In the genomic region with DNA sequence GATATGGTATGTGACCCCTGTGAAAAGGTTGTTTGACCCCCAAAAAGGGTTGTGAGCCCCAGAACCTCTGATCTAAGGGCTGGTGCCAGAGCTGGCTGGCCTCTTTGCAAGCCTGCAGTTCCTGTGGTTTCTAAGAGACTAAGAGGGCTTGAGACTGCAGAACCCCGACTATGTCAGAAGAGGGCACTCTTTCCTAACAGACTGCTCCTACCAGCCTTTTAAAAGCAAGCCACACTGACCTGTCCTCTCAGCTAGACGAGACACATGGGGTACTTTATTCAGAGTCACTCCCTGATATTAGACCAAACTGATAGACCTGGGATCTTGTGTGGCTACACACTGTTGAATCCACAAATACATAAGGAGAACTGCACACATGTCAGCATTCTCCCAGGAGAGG, we compare ENCODE assay signal across 8 mouse cellular contexts. TPM values are rescaled to one million over a fixed set of nuclear protein-coding genes. Genes with fewer than 3 reads are reported as not detected.
DNase-seq lines count a peak whose midpoint lies in the region; ATAC-seq and TF ChIP-seq lines count a peak whose summit lies in the region.
"Had no signal": no experiment of that assay in that cellular context is flagged by ENCODE, and none has a peak within 500 bp of the region (broad histone marks: within the 10 kb centered on the region; RNA-seq: fewer than 3 reads in every experiment).

No protein-coding gene starts in this region.

- no peak overlapping the region for H3K9ac ChIP-seq in neural tube, embryonic 15.5 days (replicated peaks)
- H3K9ac ChIP-seq: stomach, embryonic 15.5 days had no signal

- WGBS in neural tube, embryonic 15.5 days, result 5% methylated on average over 2 of the region's 2 CpGs
- WGBS in kidney, adult 2 months, result 0% methylated on average over 2 of the region's 2 CpGs
- WGBS in lung, adult 2 months, result 3% methylated on average over 2 of the region's 2 CpGs

- TF ChIP-seq POLR2A in kidney, adult 2 months (IDR thresholded peaks at IDR 0.05; ENCODE audit: low read depth, low read length), result no peak
- no peak for TF ChIP-seq POLR2A in lung, adult 2 months (IDR thresholded peaks at IDR 0.05; ENCODE audit: borderline replicate concordance, extremely low read depth, low read depth, low read length)

- H3K4me1 ChIP-seq in neural tube, embryonic 15.5 days, result no peaks in the 10 kb centered on the region
- H3K4me1 ChIP-seq in kidney, adult 2 months (ENCODE audit: control insufficient read depth, insufficient read depth, low read length), result no peaks in the 10 kb centered on the region
- no peaks in the 10 kb centered on the region for H3K4me1 ChIP-seq in lung, adult 2 months (ENCODE audit: control insufficient read depth, insufficient read depth, low read length)
- H3K4me1 ChIP-seq: stomach, embryonic 15.5 days had no signal

- peak; percentile 68 for TF ChIP-seq CTCF in kidney, adult 2 months (conservative IDR thresholded peaks at IDR 0.05; ENCODE audit: insufficient read depth, insufficient read length, low read depth, low read length)
- peak; percentile 22; the same call in 1 of the 2 replicates for TF ChIP-seq CTCF in lung, adult 2 months (IDR thresholded peaks at IDR 0.05; ENCODE audit: insufficient read depth, low read length)

- no peaks in the 10 kb centered on the region for H3K36me3 ChIP-seq in neural tube, embryonic 15.5 days
- H3K36me3 ChIP-seq in kidney, adult 2 months (ENCODE audit: control insufficient read depth, insufficient read depth, low read length), result no peaks in the 10 kb centered on the region
- H3K36me3 ChIP-seq: stomach, embryonic 15.5 days had no signal

- H3K27ac ChIP-seq in neural tube, embryonic 15.5 days (replicated peaks), result no peak overlapping the region
- H3K27ac ChIP-seq in kidney, adult 2 months (ENCODE audit: insufficient read depth, low read depth, low read length), result no peak overlapping the region
- H3K27ac ChIP-seq: stomach, embryonic 15.5 days had no signal

- ATAC-seq in neural tube, embryonic 15.5 days (ENCODE audit: low FRiP score), result no peak

- DNase-seq in neural tube, embryonic 10.5 days (ENCODE audit: extremely low spot score, low spot score), result peak; percentile 23
- peak; percentile 67 for DNase-seq in adipocyte (ENCODE audit: low spot score)
- peak; percentile 46 for DNase-seq in embryo, embryonic 11.5 days (ENCODE audit: low read depth, low spot score)
- peak; percentile 47 for DNase-seq in kidney, adult 2 months
- peak; percentile 17 for DNase-seq in lung, adult 2 months
- peak; percentile 9 to 28 for DNase-seq in right cerebral cortex, postnatal 36 days (ENCODE audit: low spot score in 2 of 2)

- H3K27me3 ChIP-seq in neural tube, embryonic 15.5 days (replicated peaks), result no peaks in the 10 kb centered on the region
- no peaks in the 10 kb centered on the region for H3K27me3 ChIP-seq in kidney, adult 2 months (replicated peaks; ENCODE audit: control insufficient read depth, insufficient read depth, low read length)
- H3K27me3 ChIP-seq: stomach, embryonic 15.5 days had no signal

- no peak overlapping the region for H3K4me3 ChIP-seq in neural tube, embryonic 15.5 days (replicated peaks)
- no peak overlapping the region for H3K4me3 ChIP-seq in kidney, adult 2 months (ENCODE audit: insufficient read depth, low read depth, low read length)
- no peak overlapping the region for H3K4me3 ChIP-seq in lung, adult 2 months (replicated peaks; ENCODE audit: extremely low read depth, low read depth, low read length)
- H3K4me3 ChIP-seq: stomach, embryonic 15.5 days had no signal

- no peak overlapping the region for H3K4me2 ChIP-seq in neural tube, embryonic 15.5 days
- H3K4me2 ChIP-seq: stomach, embryonic 15.5 days had no signal

- no peaks in the 10 kb centered on the region for H3K9me3 ChIP-seq in neural tube, embryonic 15.5 days (replicated peaks)
- H3K9me3 ChIP-seq: stomach, embryonic 15.5 days had no signal

RNA-seq across cellular contexts. Expression of gene Fcrls, which starts 19.9 kb away (rescaled TPM):
- polyA plus RNA-seq in neural tube, embryonic 15.5 days (2015; fragmentation: Nextera tagmentation; extraction: Ambion mirVana), result 11.3 and 14.1 TPM in 2 replicates
- 1.0 and 1.5 TPM in 2 replicates for polyA plus RNA-seq in kidney, adult 2 months (2012; rRNA removed)
- polyA plus RNA-seq in lung, adult 2 months (2012; rRNA removed), result 4.3 and 5.3 TPM in 2 replicates

Comparison
In these comparisons a context has a peak if more than half of its experiments do, and no peak if none do; other contexts are left out.
1. DNase-seq: peak in every context shown above with its lines; median percentile 67 in adipocyte; 47 in kidney, adult 2 months; 46 in embryo, embryonic 11.5 days; 23 in neural tube, embryonic 10.5 days; 18 in right cerebral cortex, postnatal 36 days; 17 in lung, adult 2 months.